Mouse (Mus musculus) heart, postnatal 10 days (tissue): ENCODE measurements around the gene Rapgef5. TPM values are rescaled to one million over a fixed set of nuclear protein-coding genes. Genes with fewer than 3 reads are reported as not detected.
"Not testable (repeated sequence)": the region's sequence is repeated elsewhere in the genome, so short reads cannot be mapped to it uniquely, and the experiment has no call there.

Source experiments
- DNase-seq, 2 experiments: peaks; one replicate each; pipeline ENCODE4 v3.0.0; 2021
- intact Hi-C: fragments of 180-260 bp; cut with DNase I; formaldehyde crosslinking; loops from one replicate; pipeline ENCODE4 v1.15.1; 2025
- total RNA-seq, 2 experiments: library from RNA; stranded (reverse); gene quantifications; 2 replicates each; pipeline ENCODE4 v1.2.3; 2021

Gene Rapgef5
- total RNA-seq, 2 experiments from 2014 or later = 45.8 to 48.2 TPM

GRCm38 (mm10) chr12:117751520-117752383 lies 235.5 kb downstream of the Rapgef5 start:
- peak; percentile 64 to 68 for DNase-seq
- intact Hi-C loops = loop anchor here (2.0 kb wide), 1 partner anchor 89 kb away; no protein-coding TSS in a partner anchor

- DNase-seq = peak; percentile 48 to 63
- intact Hi-C loops = no loop called here
Observed at GRCm38 (mm10) chr12:117756010-117756409, 239.7 kb downstream of the Rapgef5 start.

GRCm38 (mm10) chr12:117760373-117760772 lies 244.1 kb downstream of the Rapgef5 start:
- intact Hi-C loops = loop anchor here (5.0 kb wide), 1 partner anchor 103 kb away; no protein-coding TSS in a partner anchor
- no peak for DNase-seq

- DNase-seq = no peak
- intact Hi-C loops = loop anchor here (5.0 kb wide), 1 partner anchor 104 kb away; no protein-coding TSS in a partner anchor
Observed at GRCm38 (mm10) chr12:117760846-117761245, 244.6 kb downstream of the Rapgef5 start.

DNA sequence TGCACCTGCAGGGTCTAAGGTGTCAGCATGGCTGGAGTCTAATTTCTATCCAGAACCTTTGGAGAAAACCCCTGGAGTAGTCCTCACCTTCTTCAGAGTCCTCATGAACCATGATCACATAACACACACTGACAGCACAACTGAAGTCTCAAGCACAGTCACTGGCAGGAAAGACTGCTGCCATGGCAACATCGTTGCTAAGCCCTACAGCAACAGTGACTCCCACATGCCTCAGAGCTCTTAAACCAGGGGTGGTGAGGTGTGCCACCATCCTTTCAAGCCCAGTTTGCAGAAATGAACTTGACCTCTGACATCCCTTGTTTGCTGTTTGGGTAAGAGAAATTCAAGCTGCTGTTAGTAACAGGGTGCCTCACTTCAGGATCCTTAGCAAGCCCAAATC lies 245.4 kb downstream of the Rapgef5 start:
- intact Hi-C loops = loop anchor here (5.0 kb wide), 1 partner anchor 104 kb away; no protein-coding TSS in a partner anchor
- DNase-seq = peak; percentile 33 to 50

- intact Hi-C loops = loop anchor here (5.0 kb wide), 1 partner anchor 106 kb away; no protein-coding TSS in a partner anchor
- DNase-seq = peak; percentile 29 to 42
Observed at GRCm38 (mm10) chr12:117763247-117763646, 247.0 kb downstream of the Rapgef5 start.

DNA sequence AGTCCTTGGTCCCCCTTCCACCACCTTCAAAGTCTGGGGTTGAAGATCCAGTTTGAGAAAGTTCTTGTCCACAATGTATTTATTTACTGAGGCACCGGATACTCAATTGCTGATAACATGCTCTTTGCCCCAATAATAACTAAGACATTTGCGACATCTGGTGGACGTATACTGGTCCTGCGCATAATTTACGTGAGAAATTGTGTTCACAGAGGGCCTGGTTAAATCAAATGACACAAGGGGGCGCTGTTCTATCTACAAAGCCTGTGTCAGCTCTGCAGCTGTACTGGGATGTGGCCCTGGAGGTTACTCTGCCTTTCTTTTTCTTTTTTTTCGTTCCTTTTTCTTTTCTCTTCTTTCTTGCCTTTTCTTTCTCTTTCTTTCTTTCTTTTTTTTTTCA lies 248.6 kb downstream of the Rapgef5 start:
- intact Hi-C loops = loop anchor here (1.0 to 5.0 kb wide), 3 partner anchors 108 to 338 kb away; no protein-coding TSS in a partner anchor
- peak; percentile 84 to 89 for DNase-seq

- intact Hi-C loops = loop anchor here (1.0 kb wide), 2 partner anchors 342 to 366 kb away; no protein-coding TSS in a partner anchor
Observed at GRCm38 (mm10) chr12:117769113-117769512, 252.8 kb downstream of the Rapgef5 start.

DNA sequence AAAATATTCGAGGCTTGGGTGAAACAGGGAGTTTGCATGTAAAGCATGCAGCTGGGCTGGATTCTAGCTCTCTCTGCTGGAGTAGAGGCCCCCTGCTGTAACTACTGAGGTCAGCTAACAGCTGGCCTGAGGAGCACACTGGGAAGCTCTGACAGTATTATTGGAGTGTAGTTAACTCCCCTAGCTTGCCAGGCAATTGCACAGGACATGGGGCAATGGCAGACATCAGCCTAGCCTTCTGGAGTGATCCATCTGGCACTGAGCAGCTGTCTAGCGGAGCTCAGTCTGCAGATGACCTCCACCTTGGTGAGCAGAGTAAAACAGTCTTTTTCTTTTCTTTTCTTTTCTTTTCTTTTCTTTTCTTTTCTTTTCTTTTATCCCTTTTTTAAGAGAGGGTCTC lies 253.9 kb downstream of the Rapgef5 start:
- intact Hi-C loops = loop anchor here (5.0 kb wide), 1 partner anchor 82 kb away; no protein-coding TSS in a partner anchor
- no peak for DNase-seq

More at GRCm38 (mm10) chr12:117769113-117769512, 252.8 kb downstream of the Rapgef5 start:
- peak; percentile 66 to 87 for DNase-seq

DNA sequence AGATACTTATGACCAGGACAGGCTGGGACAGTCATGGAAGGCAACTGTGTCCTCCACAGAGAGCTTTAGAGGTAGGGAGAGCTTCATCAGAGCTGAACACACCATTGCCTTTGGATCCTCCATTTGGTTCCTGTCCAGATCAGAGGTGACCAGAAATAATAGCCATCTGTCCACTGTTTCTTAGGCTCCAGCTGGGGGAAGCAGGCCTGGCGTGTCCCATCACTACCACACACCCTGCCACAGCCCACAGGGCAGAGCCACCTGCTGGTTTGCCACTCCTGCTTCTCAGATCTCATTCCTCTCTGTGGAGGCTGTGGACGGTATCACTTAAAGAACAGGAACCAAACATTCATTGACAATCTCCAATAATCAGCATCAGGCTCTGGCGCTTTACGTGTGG lies 254.9 kb downstream of the Rapgef5 start:
- intact Hi-C loops = loop anchor here (5.0 kb wide), 1 partner anchor 81 kb away; no protein-coding TSS in a partner anchor
- DNase-seq = no peak

- intact Hi-C loops = loop anchor here (5.0 kb wide), 1 partner anchor 80 kb away; no protein-coding TSS in a partner anchor
Observed at GRCm38 (mm10) chr12:117772638-117773037, 256.4 kb downstream of the Rapgef5 start.

GRCm38 (mm10) chr12:117776841-117777240 lies 260.6 kb downstream of the Rapgef5 start:
- no peak for DNase-seq
- intact Hi-C loops = no loop called here

More at GRCm38 (mm10) chr12:117772638-117773037, 256.4 kb downstream of the Rapgef5 start:
- peak; percentile 56 to 81 for DNase-seq

- DNase-seq = no peak
Observed at GRCm38 (mm10) chr12:117781360-117781759, 265.1 kb downstream of the Rapgef5 start.

DNA sequence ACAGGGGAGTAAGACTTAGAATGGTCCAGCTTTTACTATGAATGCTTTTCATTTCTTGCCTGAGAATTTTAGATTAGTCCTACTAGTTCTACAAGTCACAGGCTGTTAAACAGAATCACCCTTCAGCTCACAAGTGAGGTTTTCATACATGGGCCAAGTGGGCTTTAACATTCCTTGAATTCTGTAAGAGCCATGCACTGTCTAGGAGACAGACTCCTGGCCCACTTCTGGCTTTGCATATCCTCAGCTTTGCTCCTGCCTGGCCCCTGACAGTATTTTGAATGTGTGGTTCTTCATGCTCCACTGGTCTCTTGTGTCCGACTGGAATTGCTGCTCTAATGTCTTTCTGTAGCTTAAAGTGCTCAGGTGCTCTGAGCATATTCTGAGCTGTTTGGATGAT lies 267.1 kb downstream of the Rapgef5 start:
- no peak for DNase-seq
- intact Hi-C loops = no loop called here

More at GRCm38 (mm10) chr12:117781360-117781759, 265.1 kb downstream of the Rapgef5 start:
- intact Hi-C loops = no loop called here

- no peak for DNase-seq
- intact Hi-C loops = no loop called here
Observed at GRCm38 (mm10) chr12:117786621-117787020, 270.3 kb downstream of the Rapgef5 start.

- no peak for DNase-seq
- intact Hi-C loops = no loop called here
Observed at GRCm38 (mm10) chr12:117788513-117789011, 272.3 kb downstream of the Rapgef5 start.

DNA sequence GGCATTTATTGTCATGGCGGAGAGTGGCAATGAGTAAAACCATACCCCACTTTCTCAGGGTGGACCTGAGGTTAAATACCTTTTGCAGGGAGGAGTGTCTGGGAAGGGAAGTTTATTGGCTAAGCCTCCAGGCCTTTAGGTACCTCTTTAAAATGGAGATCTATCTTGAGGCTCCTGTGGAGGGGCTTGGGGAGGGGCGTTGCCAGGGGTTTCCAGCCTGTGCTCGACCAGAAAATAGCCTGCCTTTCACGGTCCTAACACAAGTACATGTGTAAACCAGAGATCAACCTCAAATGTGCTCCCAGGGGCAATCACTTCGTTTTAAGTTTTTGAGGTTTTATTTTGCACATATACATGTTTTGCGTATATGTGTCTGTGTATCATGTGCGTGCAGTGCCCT lies 272.7 kb downstream of the Rapgef5 start:
- intact Hi-C loops = no loop called here
- no peak for DNase-seq

GRCm38 (mm10) chr12:117795303-117795702 lies 279.0 kb downstream of the Rapgef5 start:
- intact Hi-C loops = no loop called here

GRCm38 (mm10) chr12:117803989-117804388 lies 287.7 kb downstream of the Rapgef5 start, which contains the start of gene Cdca7l:
Cdca7l (plus strand) TSS chr12:117804289.
- intact Hi-C loops, DNase-seq: not testable (repeated sequence)

More at GRCm38 (mm10) chr12:117795303-117795702, 279.0 kb downstream of the Rapgef5 start:
- no peak for DNase-seq

DNA sequence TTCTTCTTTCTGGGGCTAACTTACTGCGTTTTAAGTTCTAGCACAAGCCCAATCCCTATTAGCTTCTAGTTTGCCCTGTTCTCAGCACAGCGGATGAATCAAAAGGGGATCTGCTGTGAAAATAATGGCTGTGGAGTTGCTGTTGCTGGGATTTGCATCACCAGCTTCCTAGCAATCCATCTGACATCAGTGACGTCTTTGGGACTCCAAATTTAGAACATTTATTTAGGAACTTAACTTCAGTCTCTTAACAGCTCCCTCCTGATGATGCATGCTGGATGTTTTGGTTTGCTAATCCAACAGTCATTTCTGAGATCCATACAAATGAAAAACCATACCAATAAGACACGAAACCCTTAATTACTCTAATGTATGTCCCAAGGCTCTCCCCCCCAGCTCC lies 289.3 kb downstream of the Rapgef5 start:
- intact Hi-C loops = no loop called here
- no peak for DNase-seq

DNA sequence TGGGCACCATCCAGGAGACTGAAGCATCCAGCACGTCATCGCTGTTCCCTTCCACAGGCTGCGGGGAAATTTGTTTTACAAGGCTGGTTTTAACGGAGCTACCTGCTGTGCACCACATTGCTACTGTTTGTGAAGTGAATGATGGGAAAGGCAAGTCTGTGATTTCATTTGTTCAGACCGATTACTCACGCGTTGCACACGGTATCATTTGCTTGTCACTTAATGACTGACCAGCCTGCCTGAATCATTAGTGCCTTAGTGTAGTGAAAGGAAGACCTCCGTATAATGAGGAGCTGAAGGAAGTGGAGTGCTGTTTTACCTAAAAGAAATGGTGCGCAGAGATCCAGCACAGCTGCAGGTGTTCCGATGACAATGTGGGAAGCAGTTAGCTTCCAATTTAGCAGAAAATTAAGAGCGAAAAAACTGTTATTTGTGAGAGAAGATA lies 289.8 kb downstream of the Rapgef5 start:
- intact Hi-C loops = no loop called here
- no peak for DNase-seq
